Mouse (Mus musculus) embryo, embryonic 10 days (tissue): ENCODE results near the gene Sytl1.

Experiments
- DNase-seq: peaks from one replicate; pipeline ENCODE4 v3.0.0-alpha.2; 2015; ENCODE audit warnings: low spot score

The Sytl1 gene

GRCm38 (mm10) chr4:133278482-133278881 is 15.6 kb upstream of the Sytl1 start:
- no peak for DNase-seq

DNA sequence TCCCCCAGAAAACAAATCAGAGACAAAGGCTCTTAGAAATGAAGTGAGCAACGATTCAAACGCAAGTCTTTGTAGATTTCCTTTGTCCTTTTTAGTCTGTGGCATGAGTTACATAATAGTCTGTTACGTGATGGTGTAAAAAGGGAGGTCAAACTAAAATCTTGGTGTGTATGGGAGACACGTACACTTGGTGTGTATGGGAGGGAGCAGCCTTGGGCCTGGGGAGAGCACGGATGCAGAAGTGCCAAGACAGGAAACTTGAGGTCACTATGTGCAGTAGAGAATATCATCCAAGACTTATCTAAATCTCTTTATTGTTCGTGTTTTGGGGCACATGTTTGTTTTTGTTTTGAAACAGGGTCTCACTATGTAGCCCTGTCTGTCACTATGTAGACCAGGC is 15.2 kb upstream of the Sytl1 start:
- no peak for DNase-seq

- DNase-seq: peak; percentile 96
Measured at GRCm38 (mm10) chr4:133277104-133278026, 14.5 kb upstream of the Sytl1 start, which contains the start of gene Tmem222. TSS of gene Tmem222 (minus strand) at chr4:133277792.

DNA sequence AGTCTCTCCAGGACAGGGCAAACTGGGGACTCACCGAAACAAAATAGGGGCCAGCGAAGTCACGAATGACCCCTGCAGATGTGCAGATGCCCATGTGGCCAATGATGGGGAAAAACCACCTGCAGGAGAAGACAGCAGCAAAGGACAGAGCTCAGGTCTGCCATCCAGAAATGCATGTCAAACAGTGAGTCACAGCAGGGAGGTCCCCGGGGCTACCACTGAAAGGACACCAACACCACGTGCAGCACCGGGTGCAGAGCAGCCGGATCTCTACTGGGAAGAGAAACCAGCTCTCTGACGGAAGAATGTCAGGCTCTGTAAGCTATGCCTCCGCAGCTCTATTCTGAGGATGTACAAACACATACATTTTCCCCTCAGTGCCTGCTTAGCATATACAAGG is 8.0 kb upstream of the Sytl1 start:
- DNase-seq: no peak

DNA sequence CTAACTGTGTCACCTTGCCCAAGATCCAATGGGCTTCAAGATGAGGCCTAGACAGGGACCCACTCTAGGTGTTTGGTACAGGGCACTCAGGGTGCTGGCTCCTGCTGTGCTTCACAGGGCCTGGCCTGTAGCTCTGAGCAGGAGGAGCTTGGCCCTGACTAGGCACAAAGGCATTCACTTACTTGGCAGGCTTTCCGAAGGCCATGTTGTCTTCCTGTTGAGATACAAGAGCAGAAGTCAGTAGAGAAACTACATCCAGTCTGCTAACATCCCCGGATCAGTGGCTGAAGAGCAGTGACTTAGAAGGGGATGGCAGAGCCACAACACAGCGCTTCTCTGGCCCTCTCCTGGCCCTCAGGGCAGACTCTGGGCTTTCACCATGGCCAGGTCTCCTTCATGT is 6.7 kb upstream of the Sytl1 start:
- no peak for DNase-seq

- DNase-seq: no peak
Measured at GRCm38 (mm10) chr4:133268931-133269330, 6.0 kb upstream of the Sytl1 start.

- no peak for DNase-seq
Measured at GRCm38 (mm10) chr4:133266248-133266880, 3.5 kb upstream of the Sytl1 start.

- no peak for DNase-seq
Measured at GRCm38 (mm10) chr4:133265759-133266158, 2.8 kb upstream of the Sytl1 start.

- no peak for DNase-seq
Measured at GRCm38 (mm10) chr4:133265297-133265696, 2.4 kb upstream of the Sytl1 start.

GRCm38 (mm10) chr4:133264559-133264958 is 1.6 kb upstream of the Sytl1 start:
- DNase-seq: no peak

- no peak for DNase-seq
Measured at GRCm38 (mm10) chr4:133263756-133264155, 843 bp upstream of the Sytl1 start.

DNA sequence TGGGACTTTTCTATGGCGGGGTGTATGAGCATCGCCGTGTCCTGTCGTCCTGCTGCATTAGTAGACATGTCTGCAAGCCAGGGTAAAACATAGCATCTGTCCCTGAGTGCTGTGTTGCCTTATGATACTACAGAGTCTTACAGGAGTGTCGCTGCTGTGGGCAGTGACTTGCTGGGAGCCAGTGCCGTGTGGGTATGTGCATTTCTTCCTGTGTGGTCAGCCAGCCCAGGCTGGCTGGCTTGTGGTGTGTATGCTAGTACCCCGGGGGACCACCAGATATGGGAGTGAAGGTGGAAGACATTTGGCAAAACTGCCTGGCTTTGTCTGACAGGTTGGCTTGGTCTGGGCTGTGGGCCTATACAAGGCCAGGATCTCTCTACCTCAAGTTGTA is 543 bp downstream of the Sytl1 start:
- DNase-seq: no peak

DNA sequence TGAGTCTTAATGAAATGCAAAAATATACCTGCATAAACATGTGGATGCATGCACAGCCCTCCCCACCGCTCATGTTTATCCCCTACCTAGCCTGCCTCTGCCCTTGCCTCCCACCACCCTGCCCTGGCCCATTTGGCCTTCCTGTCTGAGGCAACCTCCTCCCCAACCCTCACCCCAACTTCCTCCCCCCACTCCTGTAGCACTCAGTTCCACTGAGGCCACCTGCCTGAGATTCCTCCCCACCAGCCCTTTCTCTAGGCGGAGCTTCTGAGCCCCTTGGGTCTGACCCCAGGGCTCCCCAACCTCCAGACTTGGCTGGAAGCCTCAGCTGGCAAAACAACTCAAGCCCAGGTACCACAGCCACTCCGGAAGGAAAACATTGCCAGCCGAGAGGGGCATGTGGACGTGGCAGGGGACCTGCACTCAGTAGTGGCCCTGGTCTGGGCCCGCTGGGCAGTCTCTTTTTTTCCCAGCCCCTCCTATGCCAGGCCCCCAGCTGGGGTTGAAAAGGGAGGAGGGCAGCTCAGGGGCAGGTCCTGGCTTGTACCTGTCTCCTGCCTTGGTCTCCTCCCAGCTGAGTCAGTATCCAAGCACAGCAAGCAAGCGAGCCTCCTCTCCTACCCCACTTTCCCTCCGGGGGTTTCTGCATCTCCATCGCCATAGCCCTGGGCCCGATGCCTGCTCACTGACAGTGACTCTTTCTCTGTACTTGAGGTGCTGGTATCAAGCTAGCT is 1.1 kb downstream of the Sytl1 start:
- no peak for DNase-seq

- DNase-seq: no peak
Measured at GRCm38 (mm10) chr4:133257798-133258408, 5.0 kb downstream of the Sytl1 start.

DNA sequence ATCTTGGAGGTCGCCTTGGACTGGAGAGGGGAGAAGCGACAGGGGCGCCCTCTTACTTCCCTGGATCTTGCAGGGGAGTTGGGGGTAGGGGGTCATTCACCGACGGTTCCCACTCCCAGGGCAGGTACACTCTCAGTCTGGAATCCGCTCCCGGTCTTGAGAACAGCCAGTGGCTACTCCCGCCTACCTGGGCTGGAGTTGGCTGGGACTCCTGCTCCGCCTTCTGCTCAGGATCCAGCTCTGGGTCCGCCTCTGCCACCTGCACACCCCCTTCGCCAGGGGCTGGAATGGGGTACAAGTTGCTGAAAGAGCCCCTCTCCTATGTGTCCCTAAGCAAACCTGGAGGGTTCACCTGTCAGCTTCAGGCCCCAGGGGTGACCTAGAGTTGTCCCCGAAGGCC is 5.7 kb downstream of the Sytl1 start:
- DNase-seq: no peak

DNA sequence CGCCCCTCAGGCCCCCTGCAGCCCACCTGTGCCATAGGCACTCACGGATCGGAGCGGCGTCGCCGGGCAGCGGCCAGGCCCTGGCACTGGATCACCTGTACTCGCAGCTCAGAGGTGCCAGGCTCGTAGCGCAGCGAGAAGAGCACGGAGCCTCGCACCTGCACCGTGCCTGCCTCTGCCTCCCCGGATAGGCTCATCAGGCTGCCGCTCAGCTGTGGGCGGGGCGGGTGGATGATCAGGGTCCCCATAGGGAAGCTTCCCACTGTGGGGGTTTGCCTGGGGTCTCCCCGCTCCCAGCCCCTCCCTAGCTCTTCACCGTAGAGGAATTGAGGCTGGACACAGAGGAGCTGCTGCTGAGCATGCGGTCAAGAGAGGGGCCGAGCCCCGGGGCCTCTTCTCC is 6.1 kb downstream of the Sytl1 start:
- no peak for DNase-seq

DNA sequence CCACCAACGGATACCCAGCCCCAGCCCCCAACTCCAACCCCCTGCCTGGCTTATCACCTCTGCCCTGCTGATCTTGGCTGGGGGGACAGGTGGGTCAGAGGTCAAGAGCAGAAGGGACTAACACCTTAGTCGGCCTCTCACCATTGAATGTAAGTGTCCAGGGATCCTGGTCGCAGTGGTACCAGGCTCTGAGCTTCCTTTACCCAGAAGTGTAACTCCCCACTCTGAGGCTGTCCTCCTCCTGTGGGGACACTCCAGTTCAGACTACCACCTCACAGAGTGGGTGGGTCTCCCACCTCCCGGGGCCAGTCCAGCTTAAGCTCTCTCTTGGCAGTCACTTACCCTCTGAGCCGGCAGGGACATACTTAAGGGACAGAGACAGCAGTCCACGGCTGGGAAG is 7.5 kb downstream of the Sytl1 start:
- DNase-seq: no peak

- no peak for DNase-seq
Measured at GRCm38 (mm10) chr4:133253412-133253811, 9.5 kb downstream of the Sytl1 start.

DNA sequence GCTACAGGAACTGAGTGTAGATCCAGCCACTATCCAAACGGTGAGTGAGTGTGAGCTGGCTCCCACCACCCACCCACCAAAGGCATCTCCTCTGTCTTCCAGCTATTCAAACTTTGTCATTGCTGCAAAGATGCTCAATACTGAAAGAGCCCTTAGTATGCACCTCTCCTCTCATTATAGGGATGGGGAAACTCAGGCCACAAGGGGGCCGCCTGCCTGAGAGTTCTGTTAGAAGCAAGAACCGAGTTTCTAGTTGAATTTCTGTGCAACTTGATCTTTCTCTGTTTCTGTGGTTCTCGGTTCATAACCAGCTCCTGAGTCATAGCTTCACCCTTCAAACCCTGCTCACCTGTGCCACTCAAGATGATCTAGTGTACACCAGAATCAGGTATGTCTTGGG is 10.8 kb downstream of the Sytl1 start:
- no peak for DNase-seq

GRCm38 (mm10) chr4:133251214-133251613 is 11.7 kb downstream of the Sytl1 start:
- DNase-seq: peak; percentile 44

DNA sequence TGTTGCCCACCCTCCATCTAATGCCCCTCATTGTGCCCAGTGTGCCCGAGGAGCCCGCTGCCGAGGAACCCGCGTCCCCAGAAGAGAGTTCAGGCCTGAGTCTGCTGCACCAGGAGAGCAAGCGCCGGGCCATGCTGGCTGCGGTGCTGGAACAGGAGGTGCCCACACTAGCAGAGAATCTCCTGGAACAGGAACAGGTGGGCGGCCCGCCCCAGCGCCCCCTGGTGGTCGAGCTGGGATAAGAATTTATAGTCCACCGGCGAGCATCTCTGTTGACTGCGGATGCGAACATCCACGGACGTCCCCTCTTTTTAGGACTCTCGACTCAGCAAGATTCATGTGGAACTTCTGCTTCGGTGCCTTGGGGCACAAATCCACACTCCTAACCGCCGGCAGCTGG is 12.3 kb downstream of the Sytl1 start:
- DNase-seq: peak; percentile 65

DNA sequence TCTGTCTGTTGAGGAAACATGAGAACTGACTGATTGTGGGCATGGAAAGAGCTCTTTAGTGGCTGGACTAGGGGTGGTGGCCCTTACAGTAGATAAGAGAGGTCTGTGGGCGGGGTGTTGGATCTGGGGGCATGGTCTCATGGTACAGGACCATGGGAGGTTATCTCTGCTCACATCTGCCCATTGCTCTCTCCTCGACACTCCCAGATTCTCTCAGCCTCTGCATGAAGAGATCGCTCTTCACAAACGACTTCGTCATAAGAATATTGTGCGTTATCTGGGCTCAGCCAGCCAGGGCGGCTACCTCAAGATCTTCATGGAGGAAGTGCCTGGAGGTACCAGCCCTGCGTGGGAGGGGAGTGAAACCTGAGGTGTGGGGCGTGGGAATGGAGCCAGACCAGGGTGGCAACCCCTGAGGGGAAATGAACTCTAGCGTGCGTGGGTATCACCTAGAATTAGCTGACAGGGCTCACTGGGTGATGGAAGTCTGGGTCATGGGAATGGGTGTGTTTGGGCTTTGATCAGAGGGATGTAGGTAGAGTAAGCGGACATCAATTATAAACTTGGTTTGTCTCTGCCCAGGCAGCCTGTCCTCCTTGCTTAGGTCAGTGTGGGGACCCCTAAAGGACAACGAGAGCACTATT is 15.0 kb downstream of the Sytl1 start:
- no peak for DNase-seq
